Mouse (Mus musculus) cortical plate, adult 2 months (tissue): ENCODE measurements around the gene Zfp296. TPM values are rescaled to one million over a fixed set of nuclear protein-coding genes. Genes with fewer than 3 reads are reported as not detected.

Experiments
- H3K27ac ChIP-seq: fragments of 200-500 bp; 2 replicates; pipeline ENCODE4 v1.5.1; 2012; ENCODE audit warnings: low read length, control low read depth, inconsistent platforms; ENCODE audit not compliant: insufficient read depth
- H3K4me1 ChIP-seq: fragments of 200-500 bp; 2 replicates; pipeline ENCODE4 v1.6.1; 2011; ENCODE audit warnings: low read length; ENCODE audit not compliant: control insufficient read depth, insufficient read depth
- H3K4me3 ChIP-seq: fragments of 200-500 bp; 2 replicates; pipeline ENCODE4 v1.5.1; 2011; ENCODE audit warnings: mild to moderate bottlenecking, low read length, control low read depth; ENCODE audit not compliant: insufficient read depth
- CTCF ChIP-seq: fragments of 200-500 bp; IDR thresholded peaks from 2 replicates; pipeline ENCODE4 v1.5.1; 2011; ENCODE audit warnings: mild to moderate bottlenecking, control low read depth, low read length; ENCODE audit not compliant: insufficient read depth; ENCODE audit errors: extremely low read depth
- POLR2A ChIP-seq: fragments of 200-500 bp; IDR thresholded peaks from 2 replicates; pipeline ENCODE4 v1.6.1; 2011; ENCODE audit warnings: mild to moderate bottlenecking, low read length, control low read depth; ENCODE audit not compliant: insufficient read depth; ENCODE audit errors: extremely low read depth
- polyA plus RNA-seq: library from polyadenylated mRNA; depleted of rRNA; stranded (reverse); fragments of >200 nt; gene quantifications from 2 replicates; pipeline ENCODE4 v1.2.3, GENCODE M21; 2012

The Zfp296 gene
- polyA plus RNA-seq, 1 experiment, result 3.3 TPM

DNA sequence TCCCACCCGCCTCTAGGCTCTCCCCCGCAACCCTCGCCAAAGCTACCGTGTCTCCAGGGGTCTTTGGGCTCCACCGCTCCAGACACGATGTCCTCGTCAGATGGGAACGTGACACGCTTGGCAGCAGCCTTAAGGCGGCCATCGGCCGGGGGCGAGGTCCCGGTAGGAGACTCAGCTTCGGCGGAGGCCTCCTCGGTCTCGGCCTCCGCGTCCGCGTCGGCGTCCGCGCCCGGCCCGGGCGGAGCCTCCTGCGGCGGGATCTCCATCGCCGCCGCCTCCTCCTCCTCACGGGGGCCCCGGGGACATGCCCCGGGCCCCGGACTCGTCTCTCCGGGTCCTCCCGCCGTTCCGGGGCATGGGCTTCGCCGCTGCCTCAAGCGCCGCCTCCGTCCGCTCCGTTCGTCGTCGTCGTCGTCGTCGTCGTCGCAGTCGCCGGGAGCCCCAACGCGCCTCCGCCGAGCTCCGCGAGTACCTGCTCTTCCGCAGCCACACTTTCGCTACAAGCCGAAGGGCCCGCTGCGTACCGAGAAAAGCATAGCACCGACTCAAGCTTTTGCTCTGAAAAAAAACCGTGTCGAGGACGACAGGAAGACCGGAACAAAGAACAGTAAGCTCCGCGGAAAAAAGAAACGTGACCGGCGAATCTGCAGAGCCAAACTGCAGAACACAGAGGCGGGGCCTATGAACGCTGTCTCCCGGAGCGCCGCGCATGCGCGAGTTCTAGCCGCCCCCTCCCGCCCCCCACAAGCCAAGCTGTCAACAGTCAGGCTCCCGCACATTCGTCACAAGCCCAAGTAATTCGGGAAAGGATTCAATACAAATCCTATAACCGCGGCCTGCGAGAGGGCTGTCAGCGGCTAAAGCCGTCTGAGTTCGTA, 15.1 kb upstream of the Zfp296 start:
- peak overlapping the region; percentile 79 for H3K4me3 ChIP-seq
- H3K4me1 ChIP-seq, result peaks cover 12% of the 10 kb centered on the region
- TF ChIP-seq POLR2A (peak; percentile 72), CTCF (no peak)
- peak overlapping the region; percentile 99 for H3K27ac ChIP-seq

DNA sequence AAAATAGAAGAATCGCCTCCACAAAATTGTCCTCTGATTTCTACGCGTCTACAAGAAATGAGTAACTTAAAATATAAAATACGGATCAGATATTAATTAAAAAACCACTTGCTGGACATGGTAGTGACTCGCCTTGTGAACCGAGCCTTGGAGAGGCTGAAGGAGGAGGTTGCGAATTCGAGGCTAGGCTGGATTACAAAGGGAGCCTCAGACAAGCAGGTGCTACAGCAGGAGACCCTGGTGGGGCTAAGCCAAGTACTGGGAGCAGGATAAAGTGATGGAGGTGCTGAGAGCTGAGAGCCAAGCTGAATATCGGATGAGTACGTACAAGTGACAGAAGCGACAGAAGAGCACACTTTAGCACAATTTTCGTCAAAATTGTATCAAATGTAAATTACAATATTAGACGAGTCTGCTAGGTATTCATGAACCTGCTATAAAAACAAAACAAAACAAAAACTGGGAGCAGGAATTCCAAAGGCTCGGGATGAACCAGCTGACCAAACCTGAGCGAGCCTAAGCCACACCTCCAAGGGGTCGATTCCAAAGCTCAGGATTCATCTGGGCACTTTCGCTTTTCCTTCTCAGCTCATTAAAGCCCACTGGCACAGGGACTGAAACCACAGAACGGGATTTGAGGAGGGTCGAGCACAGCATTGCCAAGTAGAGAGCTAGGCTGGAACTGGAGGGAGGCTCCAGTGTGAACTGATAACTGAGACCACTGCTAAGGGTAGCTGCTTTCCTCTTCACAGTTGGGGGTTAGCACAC, 14.3 kb upstream of the Zfp296 start, which contains the start of gene Ppp1r37:
Gene Ppp1r37, minus strand, starts transcription at position 434 of the 768 bp plus-strand sequence.
- Histone ChIP-seq H3K27ac (peak within 1 kb of the TSS; percentile 99), H3K4me1 (peaks cover 8% of the 10 kb centered on the region), H3K4me3 (peak within 1 kb of the TSS; percentile 79)
- no peak for TF ChIP-seq CTCF
- no peak for TF ChIP-seq POLR2A

DNA sequence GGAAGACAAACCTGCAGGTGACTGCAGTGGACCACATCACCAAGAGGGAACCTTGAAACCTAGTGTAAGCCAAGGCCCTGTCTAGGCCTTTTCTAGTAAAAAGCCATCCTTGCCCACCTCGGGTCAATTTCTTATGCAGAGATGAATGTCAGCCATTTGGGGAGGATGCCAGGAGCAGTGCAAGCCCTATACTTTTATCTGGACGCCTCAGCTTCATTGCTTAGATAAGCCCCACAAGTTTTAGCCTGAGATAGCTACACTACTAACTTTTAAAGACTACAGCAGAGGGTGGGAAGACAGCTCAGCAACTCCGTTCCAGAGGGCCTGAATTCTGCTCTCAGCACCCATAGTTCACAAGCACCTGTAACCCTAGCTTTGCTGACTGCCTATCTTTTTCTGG, 13.2 kb upstream of the Zfp296 start:
- no peak for TF ChIP-seq CTCF
- no peak for TF ChIP-seq POLR2A

DNA sequence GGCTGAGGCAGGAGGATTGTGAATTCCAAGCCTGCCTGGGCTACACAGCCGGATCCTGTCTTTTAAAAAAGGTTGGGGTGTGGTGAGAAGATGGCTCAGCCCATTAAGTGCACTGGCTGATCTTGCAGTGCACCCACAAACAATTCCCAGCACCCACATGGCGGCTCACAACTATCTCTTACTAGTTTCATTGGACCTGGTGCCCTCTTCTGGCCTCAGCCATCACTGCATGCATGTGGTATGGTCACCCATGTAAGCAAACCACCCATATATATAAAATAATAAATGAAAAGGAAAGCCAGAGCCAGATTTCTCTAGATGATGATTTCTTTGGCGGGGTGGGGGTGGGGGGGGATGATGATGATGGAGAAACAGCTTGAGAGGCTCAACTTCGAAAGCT, 12.6 kb upstream of the Zfp296 start:
- H3K27ac ChIP-seq, result no peak overlapping the region
- peaks cover 5% of the 10 kb centered on the region for H3K4me1 ChIP-seq
- no peak for TF ChIP-seq POLR2A
- peak; percentile 25 for TF ChIP-seq CTCF
- no peak overlapping the region for H3K4me3 ChIP-seq

More for the DNA sequence above, 13.2 kb upstream of the Zfp296 start:
- peaks cover 8% of the 10 kb centered on the region for H3K4me1 ChIP-seq
- H3K27ac ChIP-seq, result no peak overlapping the region
- H3K4me3 ChIP-seq, result no peak overlapping the region

DNA sequence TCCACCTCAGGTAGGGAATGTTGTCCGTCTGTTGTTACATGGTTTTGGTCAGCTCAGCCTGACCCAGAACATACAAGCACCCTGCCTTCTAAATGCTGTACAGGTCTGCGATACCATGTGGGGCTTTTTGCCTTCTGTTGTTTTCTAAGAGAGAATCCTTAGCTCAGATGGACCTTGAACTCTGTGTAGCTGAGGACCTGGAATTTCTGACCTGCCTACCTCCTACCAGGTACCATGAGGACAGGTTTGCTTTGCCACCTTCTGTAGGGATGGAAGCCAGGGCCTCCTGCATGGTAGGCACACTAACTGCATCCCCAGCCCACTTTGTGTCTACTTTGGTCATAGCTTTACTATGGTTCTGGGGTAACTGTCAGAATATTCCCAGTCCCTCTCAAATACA, 11.3 kb upstream of the Zfp296 start:
- Histone ChIP-seq H3K4me1 (no peaks in the 10 kb centered on the region), H3K27ac (no peak overlapping the region), H3K4me3 (no peak overlapping the region)
- no peak for TF ChIP-seq CTCF
- TF ChIP-seq POLR2A, result no peak

DNA sequence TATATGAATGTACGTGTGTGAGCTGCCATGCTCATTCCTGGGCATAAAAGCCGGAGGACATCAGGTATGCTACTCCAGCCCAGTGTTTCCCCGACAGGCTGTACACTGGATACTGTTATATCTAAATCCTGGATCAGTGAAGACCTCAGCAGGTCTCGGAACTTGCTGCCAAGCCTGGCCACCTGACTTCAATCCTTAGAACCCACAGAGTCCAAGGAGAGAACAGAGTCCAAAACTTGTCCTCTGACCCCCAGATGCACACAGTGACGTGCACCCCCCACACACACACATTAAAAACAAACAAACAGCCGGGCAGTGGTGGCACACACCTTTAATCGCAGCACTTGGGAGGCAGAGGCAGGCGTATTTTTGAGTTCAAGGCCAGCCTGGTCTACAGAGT, 9.7 kb upstream of the Zfp296 start:
- no peak overlapping the region for H3K27ac ChIP-seq
- no peaks in the 10 kb centered on the region for H3K4me1 ChIP-seq
- TF ChIP-seq POLR2A (no peak), CTCF (no peak)
- no peak overlapping the region for H3K4me3 ChIP-seq

DNA sequence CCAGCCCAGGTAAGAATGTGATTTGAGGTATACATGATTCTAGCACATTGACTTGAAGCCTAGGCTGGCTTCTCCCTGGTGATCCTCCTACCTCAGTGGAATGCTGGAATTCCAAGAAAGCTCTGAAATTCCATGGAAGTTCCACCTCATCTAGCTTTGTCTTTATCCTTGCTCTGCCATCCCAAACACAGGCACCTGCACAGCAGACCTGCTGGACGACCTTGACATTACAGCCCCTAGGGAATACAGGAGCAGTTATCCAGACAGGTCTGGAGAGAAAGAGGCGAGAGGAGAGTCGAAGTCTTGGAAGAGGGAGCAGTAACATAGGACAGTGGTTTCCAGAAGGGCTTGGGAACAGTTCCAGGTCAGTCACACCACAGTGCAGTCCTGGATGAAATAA, 7.4 kb upstream of the Zfp296 start:
- Histone ChIP-seq H3K4me3 (no peak overlapping the region), H3K4me1 (no peaks in the 10 kb centered on the region), H3K27ac (no peak overlapping the region)
- no peak for TF ChIP-seq CTCF
- no peak for TF ChIP-seq POLR2A

DNA sequence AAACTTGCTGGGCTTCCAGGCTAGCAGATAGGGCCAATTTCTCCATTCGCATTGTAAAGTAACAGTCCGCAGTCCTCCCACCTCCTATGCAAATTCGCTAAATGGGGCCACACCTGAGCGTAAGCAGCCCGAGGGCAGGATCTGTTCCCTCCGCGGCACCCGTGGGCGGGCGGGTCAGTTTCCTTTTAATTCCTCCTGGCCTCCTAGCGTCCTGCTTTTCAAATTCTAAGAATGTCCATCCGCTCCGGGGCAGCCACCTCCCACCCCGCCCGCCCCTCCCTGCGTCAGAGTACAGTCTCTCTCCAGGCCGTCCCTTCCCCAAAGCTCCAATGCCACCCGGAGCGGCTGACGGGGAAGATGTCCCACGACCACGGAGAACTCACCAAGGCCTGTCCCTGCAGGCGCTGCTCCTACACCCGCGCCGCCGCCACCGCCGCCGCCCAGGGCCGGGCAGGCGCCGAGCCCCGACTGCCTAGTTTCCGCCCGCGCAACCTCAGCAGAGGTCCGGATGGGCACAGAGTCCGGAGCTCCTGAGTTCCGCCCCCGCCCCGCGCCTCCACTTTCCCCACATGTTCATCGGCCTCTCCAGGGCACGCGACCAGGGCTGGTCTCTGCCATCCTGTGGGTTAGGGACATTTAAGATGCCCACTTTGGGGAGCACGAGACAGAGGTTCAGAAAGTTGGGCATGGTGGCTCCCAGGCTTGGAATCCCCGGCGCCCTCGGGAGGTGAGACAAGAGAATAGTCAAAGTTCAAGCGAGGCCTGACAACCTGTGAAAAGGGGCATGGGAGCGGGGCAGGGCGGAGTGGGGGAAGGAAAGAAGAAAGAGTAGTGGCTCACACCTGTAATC, 3.9 kb upstream of the Zfp296 start:
- TF ChIP-seq CTCF (0 out of 2 replicates have a peak, but pooled peaks have one; percentile 3), POLR2A (0 out of 2 replicates have a peak, but pooled peaks have one; percentile 2)
- Histone ChIP-seq H3K27ac (no peak overlapping the region), H3K4me3 (peak overlapping the region; percentile 49), H3K4me1 (no peaks in the 10 kb centered on the region)

DNA sequence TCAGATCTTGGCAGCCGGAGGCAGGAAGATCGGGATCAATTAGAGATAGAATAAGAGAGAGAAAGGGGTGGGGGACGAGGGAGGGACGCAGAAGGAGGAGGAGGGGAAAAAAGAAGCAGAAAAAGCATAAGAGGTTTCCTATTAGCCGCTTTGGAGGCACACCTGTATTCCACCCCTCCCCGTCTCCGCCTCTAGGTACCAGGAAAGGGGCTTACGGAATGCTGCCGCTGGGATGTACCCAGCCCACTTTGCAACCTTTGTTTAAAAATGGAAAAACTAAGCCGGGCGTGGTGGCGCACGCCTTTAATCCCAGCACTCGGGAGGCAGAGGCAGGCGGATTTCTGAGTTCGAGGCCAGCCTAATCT, 3.3 kb upstream of the Zfp296 start:
- TF ChIP-seq CTCF, result no peak
- Histone ChIP-seq H3K4me3 (peak overlapping the region; percentile 49), H3K4me1 (no peaks in the 10 kb centered on the region), H3K27ac (no peak overlapping the region)
